Mouse (Mus musculus): ENCODE results near the gene Btn1a1.
A peak's percentile ranks its signal among the peaks of the same experiment; 100 is the strongest.

Gene Btn1a1

DNA sequence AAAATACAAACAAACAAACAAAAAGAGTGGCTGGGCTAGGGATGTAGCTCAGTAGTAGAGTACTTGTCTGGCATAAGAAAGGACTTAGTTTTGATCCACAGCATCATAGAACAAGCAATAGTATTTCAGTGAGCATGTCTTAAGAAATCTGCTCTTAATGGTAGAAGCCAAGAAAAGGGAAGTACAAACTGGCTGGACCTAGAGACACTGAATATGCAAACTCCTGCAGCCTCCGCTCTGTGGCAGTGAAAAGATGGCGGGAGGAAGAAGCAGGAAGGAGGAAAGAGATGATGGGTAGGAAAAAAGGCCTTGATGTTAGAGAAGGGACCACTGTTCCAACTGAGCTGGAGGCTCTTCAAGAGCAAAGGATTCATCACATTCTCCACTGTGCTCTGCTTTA is 17.5 kb upstream of the Btn1a1 start:
- no peak for DNase-seq (ENCODE audit: low spot score)

DNA sequence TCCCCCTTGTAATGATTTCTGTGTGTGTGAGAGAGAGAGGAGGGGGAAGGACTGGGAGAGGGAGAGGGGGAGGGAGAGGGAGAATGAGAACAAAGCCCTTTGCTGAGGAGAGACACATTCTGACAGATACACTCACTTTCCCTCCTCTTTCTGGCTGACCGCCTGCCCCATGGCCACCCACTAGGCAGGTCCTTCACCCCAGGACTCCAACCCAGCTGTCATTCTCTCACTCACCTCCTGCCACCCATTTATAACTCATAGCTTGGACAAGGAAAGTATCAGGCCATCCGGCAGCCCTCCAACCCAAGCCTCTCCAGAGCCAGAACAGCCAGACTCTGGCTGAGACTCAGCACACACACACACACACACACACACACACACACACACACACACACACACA is 10.0 kb upstream of the Btn1a1 start:
- peak; percentile 17 for DNase-seq (ENCODE audit: low spot score)

DNA sequence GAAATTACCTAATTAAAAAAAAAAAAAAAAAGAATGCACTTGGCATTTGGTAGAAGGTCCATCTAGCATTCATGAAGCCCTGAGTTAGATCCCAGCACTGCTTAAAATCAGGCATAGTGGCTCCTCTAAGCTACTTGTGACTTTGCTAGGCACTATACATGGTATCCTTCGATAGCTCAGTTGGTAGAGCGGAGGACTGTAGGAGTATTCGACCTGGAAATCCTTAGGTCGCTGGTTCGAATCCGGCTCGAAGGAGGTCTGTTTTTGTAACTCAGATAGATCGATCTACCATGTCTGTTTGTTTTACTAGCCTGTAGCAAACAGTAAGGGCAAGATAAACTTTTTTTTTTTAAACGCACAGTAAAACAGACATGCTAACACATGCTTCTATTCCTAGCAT is 1.2 kb upstream of the Btn1a1 start:
- DNase-seq (ENCODE audit: low spot score), result peak; percentile 89

DNA sequence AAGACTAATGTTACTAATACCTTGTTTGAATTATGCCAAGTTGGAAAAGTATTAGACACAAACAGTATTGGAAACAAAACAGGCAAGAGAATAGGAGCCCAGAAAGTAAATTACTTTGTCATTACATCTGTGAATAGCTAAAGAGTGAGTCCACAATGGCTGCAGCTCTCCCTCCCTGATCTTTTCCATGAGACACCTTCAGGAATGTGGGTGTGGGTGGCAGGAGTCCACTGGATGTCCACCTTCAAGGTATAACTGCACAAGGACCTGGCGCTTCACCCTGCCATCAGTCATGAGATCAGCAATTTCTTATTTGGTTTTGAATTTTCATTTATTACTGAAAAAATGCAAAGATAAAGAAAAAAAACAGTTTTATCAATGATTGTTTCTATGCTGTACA is 605 bp upstream of the Btn1a1 start:
- DNase-seq (ENCODE audit: low spot score), result no peak

DNA sequence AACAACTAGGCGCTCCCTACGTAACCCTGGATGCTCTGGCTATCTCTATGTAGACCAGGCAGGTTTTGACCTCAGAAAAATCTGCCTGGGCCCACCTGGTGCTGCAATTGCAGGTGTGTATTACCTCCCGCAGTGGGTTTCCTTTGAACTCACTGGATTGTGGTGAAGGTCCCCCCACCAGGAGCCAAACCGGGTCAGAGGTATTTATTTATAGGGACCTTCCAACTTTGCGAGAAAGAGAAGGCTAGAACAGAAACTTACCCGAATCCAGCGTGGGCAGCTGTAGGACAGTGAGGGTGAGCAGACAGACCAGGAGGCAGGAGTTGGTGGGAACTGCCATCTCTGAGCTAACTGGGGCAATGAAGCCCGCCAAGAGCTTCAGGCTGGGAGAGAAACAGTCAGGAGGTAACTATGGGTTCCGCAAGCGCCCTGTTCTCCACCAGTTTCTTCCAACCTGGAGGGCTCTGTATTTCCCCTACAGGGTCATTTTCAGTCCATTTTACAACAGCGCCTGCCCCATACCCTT is 797 bp downstream of the Btn1a1 start:
- no peak for DNase-seq (ENCODE audit: low spot score)

DNA sequence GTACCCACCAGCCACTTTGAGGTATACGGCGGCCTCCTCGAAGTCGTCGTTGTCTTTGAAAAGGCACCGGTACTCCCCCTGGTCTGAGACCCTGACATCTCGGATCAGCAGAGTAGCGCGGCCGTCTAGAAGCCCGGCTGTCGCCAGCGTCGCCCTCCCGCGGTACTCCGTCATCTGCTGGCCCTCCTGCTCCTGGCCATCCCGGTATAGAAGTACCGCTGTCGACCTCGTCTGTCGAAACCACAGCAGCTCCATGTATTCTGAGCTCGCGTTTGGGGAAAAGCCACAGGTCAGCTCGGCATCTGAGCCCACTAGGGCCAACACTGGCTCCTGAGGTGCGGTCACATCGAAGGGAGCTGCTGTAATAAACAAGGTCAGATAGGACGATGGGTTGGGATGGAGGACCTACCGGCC is 1.5 kb downstream of the Btn1a1 start:
- DNase-seq (ENCODE audit: low spot score), result peak; percentile 74

DNA sequence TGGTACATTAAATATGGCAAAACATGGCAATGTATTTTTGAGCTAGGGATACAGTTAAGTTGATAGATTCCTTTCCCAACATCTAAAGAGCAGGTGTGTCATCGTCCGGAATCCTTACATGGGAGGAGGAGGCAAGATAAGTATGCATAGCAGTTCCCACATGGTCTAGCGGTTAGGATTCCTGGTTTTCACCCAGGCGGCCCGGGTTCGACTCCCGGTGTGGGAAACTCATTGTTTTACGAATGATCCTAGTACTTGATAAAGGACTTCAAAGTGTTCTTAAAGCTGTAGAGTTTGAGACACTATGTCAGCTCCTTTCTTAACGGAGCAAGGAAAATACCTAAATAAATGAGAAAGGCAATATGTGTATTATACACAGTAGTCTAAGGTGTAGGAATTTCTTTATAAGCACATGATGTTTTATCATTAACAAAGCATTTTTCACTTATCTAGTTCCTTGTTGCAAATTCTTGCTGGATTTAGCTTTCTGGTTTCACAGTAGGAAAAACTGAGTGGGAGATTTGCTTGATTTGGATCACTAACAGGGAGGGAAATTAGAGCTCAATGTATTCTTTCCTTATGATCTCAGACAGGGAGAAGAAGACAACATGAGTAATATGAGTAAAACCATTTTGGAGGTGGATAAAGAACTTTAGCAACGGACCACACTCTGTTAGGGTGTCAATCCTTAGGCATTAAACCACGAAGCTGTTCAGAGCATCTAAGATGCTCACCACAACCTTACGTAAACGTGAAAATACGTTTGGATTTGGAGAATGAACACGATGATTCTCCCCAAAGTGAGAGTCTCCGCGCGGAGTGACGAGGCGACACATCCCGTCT is 2.1 kb downstream of the Btn1a1 start:
- DNase-seq (ENCODE audit: low spot score), result peak; percentile 92

DNA sequence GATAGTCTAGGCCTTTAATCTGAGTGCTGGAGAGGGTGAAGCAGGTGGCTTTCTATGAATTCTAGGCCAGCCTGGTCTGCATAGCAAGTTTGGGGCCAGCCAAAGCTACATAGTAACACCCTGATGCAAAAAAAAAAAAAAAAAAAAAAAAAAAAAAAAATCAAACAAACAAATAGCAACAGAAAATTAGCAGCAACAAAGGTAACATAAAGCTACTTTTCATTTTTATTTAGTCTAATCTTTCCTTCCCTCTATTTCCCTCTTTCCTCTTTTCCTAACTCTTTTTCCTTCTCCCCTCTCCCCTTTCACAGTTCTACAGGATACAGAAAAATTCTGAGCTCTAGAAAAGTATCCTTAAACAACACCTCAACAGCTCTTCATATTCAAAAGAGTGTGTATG is 3.0 kb downstream of the Btn1a1 start:
- DNase-seq (ENCODE audit: low spot score), result no peak

DNA sequence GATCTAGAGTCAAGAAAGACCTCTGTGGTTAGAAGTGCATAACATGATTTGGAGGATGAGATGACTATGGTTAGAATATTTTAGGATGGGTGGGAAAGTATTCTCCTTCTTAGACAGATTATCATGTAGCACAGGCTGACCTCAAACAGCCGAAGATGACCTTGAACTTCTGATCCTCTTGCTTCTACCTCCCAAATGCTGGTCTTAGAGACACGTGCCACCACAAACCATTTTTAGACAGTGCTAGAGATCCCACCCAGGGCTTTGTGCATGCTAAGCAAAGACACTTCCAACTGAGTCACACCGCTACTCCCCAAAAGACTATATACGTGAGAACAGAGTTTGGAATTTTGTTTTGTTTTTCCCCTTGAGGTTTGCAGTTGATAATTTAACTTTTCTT is 3.6 kb downstream of the Btn1a1 start:
- no peak for DNase-seq (ENCODE audit: low spot score)

DNA sequence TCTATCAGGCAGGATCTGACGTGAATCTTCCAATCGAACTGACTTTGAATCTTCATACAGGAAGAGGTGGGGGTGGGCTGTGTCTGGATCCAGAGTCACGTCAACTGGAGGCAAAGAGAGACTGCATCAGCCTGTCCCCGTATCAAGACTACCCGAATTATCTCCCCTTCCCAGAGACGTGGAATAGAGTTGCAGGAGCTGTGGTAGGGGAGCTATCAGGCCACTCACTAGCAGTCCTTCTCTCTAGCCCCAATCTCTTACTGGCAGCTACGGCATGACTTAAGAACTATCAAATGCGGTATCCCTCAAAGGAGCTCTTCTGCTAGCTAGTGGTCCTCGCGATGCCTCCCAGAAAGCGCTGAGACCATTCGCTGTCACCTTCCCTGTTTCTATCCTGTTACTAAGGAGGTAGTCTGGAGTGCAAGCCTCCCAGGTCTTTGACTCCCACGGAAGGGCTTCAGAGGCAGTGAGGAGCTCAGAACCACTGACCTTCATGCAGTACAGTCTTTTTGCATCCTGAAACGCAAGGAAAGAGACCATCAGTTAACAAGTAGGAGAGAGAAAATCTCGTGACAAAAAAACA is 6.3 kb downstream of the Btn1a1 start:
- peak; percentile 37 for DNase-seq (ENCODE audit: low spot score)

DNA sequence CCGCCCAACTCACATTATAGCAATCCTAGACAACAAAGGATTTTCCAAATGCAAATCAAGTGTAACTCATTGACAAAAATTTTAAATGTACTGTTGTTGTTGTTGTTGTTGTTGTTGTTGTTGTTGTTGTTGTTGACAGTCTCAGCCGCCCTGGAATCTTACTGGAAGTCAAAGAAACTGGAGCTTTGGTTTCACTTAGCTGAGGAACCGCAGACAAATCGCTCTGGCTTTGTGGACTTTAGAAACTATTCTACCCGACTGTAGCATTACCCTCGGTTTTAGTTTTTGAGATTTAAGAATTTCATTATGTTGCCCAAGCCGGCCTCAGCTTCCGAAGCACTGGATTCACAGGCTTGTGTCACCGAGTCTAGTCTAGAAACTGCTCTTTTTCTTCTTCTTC is 11.8 kb downstream of the Btn1a1 start:
- peak; percentile 20 for DNase-seq (ENCODE audit: low spot score)

DNA sequence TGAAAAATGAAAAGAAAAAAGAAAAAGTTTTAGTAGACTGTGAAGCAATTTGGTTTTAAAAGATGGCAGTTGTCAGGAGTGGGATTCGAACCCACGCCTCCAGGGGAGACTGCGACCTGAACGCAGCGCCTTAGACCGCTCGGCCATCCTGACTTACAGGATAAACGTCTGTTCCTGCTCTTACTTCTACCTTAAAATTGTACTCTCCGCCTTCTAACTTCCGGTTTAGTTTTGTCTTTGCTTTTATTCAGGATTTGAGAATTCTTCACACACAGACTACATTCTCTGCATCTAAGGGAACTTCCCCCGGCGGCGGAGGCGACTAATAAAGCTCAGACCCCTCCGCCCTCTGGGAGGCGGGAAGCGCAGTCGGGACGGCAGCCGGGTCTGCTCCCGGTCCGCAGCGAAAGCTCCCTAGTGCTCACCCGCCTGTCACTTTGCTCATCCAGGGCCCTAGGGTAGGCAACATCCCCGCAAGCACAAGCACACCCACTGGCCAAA is 12.3 kb downstream of the Btn1a1 start:
- peak; percentile 86 for DNase-seq (ENCODE audit: low spot score)

DNA sequence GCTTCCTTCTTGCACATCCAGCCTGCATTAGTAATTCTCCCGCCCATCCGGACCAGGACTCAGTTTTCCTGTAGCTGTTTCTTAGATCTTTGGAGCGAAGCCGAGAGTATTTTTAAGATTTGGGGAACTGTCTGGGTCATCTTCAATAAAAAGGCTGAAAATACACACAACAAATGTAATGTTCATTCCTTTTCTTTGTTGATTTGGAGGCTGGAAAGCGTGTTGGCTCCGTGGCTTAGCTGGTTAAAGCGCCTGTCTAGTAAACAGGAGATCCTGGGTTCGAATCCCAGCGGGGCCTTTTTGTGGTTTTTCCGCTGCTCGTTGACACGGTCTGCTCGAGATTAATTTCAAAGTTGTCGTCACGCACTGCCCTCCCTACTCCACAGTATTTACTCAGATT is 15.3 kb downstream of the Btn1a1 start:
- peak; percentile 95 for DNase-seq (ENCODE audit: low spot score)

DNA sequence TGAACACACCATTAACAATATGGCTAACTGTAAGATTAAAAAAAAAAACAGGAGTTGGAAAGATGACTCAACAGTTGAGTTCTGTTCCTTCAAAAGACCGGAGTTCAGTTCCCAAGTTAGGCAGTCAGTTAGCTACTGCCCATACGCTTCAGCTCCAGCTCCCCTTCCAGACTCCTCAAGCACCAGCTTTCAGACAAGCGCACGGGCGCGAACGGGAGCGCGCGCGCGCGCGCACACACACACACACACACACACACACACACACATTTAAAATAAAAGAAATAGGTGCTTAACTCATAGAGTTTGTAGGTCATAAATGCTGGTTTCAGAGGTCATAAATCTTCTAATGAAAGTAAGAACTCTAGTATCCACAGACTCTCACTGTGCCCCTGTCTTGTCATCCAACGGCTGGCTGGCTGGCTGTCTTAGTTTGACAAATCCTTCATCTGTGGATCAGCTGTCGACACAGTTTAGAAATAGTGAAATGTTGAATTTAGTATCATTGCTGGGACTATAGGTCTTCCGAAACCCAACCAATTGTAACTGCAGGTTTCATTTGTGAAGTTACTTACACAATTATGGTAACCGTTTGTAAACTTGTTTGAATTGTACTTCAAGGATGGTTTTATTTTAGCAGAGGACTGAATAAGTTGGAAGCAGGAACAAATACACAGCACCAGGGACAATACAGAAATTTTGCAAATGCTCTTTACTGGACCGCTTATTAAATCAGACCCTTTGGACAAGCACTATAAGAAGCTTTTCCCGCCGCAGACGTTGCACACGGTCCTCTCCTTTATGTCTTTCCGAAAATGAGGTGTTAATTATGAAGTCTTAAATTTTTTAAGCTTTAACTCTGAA is 16.2 kb downstream of the Btn1a1 start:
- peak; percentile 92 for DNase-seq (ENCODE audit: low spot score)

DNA sequence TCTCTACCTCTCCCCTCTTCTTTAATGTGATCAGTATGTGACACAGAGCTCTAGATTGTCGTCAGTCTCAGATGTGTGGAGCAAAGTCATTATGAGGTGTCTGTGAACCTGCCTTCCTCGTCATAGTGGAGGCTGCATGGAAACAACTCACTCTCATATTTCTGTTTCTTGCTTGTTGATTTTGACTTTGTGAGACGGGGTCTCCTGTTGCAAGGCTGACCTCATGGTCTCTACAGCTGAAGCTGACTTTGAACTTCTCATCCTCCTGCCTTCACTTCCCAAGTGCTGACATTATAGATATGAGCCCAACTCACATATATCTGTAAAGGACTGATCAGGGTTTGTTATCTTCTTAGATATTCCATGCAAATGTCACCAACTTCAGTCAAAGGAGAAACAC is 16.9 kb downstream of the Btn1a1 start:
- DNase-seq (ENCODE audit: low spot score), result no peak

DNA sequence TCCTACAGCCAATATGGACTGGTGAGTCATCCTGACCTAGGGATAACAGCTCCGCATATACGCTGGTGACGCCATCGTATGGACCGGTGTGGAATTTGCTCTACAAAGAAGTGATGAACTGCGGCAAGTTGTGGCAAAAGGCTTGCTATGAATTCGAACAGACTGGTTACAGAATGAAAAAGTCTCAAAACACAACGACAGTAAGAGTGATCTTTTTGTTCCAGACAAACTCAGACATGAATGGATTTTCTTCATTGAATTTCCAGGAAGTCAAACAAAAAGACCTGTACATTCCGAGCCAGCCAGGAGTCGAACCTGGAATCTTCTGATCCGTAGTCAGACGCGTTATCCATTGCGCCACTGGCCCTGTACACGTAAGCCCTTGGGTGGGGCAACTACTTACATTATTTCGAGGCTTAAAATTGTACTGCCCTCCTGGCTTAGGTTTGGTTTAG is 19.2 kb downstream of the Btn1a1 start:
- DNase-seq (ENCODE audit: low spot score), result peak; percentile 88

DNA sequence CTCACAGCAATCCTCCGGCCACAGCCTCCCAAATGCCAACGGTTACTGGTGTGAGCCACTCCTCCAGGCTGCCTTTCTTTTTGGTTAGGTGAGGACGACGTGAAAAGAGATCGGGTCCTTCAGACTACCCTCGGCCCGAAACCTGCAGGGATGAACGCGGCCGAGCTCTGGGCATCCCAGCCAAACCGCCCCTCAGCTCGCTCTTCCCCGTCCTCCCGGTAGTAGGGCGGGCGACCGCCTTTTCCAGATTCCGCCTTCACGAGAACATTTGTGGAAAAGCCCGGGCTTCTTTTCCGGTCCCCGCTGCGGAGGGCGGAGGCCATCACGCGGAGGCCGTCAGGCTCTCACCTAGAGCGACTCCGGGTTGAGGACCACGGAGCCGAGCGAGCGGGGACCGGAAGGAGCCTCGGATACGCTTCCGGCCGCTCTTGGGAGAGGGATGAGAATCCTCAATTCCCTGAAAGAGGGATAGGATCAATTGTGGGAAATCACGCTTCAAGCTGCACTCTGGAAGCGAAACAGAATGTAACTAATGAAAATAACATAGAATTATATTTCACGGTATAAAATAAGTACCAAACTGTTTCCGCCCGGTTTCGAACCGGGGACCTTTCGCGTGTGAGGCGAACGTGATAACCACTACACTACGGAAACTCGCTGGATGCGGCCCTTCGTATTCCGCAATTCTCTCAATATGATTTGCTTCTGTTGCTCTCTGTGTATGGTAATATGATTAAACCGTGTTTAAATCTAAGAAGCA is 20.0 kb downstream of the Btn1a1 start:
- DNase-seq (ENCODE audit: low spot score), result peak; percentile 94

DNA sequence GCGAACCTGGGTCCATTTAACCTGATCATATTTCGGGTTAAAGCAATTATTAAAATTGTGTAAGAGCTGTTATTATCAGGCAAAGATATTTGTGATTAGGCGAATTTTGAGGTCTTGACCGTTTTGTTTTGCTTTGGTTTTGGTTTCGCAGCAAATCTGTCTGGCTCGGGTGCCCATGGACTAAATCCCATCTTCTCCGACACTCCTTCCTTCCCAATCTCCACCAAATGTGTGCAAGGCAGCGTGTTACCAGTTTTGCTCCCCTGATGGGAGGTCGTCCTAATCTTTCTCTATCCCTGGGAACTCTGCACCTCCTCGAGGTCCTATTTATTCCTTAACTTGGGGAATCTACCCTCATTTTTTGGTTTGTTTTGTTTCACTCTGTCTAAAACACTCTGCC is 20.5 kb downstream of the Btn1a1 start:
- no peak for DNase-seq (ENCODE audit: low spot score)

DNA sequence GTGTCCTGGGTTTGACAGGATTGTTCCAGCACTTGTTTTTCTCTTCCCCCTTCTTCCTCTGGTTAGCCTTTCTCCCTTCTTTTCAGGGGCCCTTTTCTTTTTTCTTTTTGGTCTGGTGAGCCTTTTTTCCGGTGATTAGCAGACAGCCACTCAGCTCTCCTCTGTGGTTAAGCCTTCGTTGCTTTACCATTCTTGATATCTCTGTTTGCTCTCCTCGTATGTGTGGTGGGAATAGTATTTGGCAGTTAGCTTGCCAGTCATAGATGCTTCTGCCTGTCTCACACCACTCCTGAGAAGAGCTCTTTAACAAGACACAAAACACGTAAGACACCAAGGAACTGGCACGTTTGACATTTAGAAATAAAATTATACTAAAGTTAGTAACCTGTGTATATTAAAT is 21.2 kb downstream of the Btn1a1 start:
- no peak for DNase-seq (ENCODE audit: low spot score)

DNA sequence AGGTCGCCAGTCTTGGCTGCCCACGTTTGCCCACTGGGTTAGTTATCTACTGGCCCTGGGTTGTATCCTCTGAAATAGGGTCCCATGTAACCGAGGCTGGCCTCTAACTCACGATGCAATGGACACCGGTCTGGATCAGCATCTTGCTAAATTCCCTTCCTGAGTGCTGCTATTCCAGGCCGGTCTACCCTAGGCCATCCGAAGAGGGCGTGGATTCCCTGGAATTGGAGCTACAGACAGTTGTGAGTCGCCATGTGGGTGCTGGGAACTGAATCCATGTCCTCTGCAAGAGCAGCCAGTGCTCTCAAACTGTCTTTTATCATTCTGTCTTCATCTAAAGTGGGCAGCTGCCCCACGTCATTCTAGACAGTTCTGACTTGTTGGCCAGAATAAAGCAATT is 25.8 kb downstream of the Btn1a1 start:
- no peak for DNase-seq (ENCODE audit: low spot score)

DNA sequence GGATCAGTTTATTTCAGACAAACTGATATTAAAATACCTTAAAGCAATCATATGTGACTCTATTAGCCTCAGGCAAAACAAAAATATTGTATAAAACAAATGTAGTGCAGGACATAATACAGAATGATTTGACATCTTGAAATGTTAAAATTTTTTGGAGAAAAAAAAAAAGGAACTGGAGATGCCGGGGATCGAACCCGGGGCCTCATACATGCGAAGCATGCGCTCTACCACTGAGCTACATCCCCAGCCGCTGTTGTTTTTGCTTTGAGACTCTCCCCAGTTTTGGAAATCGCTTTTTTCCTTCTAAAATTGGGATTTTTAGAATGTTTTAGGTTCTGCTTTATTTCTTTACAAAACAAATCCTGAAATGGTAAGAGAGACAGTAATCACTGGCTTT is 27.2 kb downstream of the Btn1a1 start:
- DNase-seq (ENCODE audit: low spot score), result no peak

DNA sequence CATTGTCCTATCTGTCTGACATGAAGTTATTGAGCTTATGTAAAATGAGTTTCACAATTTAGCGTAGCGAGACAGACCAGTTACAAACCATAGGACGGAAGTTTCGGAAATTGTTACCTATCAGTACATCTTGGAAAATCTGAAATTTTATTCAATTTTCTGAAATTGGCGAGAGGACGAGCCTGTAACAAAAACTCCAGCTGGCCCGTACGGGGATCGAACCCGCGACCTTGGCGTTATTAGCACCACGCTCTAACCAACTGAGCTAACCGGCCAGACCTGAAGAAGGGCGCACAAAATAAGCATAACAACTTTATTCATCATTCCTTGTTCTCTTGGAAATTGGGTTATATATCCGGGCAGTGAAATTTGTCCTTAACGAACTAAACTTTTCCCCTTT is 27.8 kb downstream of the Btn1a1 start:
- DNase-seq (ENCODE audit: low spot score), result peak; percentile 90

All from embryo, embryonic 10 days (tissue).